Mouse (Mus musculus): ENCODE results near the gene Med9.

DNA sequence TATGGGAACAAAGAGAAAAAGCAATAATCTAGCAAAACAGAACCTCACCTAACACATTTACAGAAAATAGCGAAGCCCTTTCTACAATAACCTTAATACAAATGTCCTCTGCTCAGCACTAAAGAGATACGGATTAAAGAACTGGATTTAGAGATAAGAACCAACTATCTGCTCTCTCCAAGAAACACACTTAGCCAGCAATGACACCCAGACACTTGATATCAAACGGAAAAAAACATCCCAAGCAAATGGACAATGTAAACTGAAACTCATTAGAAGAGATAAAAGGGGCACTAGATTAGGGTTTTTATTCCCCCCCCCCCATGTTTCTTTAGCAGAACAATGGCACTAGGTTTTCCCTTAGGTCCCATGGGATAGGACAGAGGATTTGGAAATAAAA, 28.6 kb upstream of the Med9 start:
- TF ChIP-seq CTCF (IDR thresholded peaks at IDR 0.05; ENCODE audit: low read depth) = no peak
- no peak for TF ChIP-seq EP300 (optimal IDR thresholded peaks at IDR 0.05)
